Mouse (Mus musculus): ENCODE measurements around the gene Actg1.
"Not testable (repeated sequence)": the region's sequence is repeated elsewhere in the genome, so short reads cannot be mapped to it uniquely, and the experiment has no call there.

GRCm38 (mm10) chr11:120352093-120352350 is 3.7 kb upstream of the Actg1 start:
- TF ChIP-seq CTCF, EP300 (IDR thresholded peaks at IDR 0.05; ENCODE audit: low read depth): not testable (repeated sequence)

All from heart, postnatal 0 days (tissue).